Mouse (Mus musculus): ENCODE measurements at regions not wholly inside any gene's neighbourhood (a gene's known extent, or its start where the extent isn't known, plus 50 kb on each side); places are given as distances from the start of the nearest gene placed in this dataset.

GRCm38 (mm10) chr17:79960688-79961087 lies 64.8 kb upstream of the Atl2 start:
- H3K4me2 ChIP-seq (replicated peaks) = 0 out of 2 replicates have a peak overlapping the region, but pooled peaks have one; percentile 4
- no peak overlapping the region for H3K4me3 ChIP-seq
- peaks cover 41% of the 10 kb centered on the region for H3K4me1 ChIP-seq
- no peaks in the 10 kb centered on the region for H3K36me3 ChIP-seq
- H3K9ac ChIP-seq = no peak overlapping the region
- H3K27ac ChIP-seq = peak overlapping the region; percentile 52; the same call in 1 of the 2 replicates
- no peaks in the 10 kb centered on the region for H3K9me3 ChIP-seq
- no peaks in the 10 kb centered on the region for H3K27me3 ChIP-seq
- 17% methylated on average over 3 of the region's 3 CpGs for WGBS
- peak; percentile 66; the same call in 1 of the 2 replicates for ATAC-seq (ENCODE audit: low FRiP score, low read depth)

DNA sequence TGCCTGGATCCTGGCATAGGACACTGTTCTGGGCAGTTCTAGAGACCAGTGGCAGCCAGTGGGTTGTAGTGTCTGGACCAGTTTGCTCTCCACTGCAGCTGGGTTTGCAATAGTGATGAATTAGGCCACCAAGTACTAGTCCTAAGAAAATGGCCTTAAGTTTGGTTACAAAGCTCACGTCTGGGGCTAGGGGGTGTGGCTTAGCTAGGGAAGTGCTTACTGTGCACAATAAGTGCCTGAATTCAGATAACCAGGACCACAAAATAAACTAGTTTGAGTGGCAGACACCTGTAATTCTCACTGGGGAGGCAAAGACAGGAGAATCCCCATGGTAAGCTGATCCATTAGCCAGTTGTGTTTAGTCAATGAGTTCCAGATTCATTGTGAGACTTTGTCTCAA lies 59.3 kb upstream of the Atl2 start:
- no peak for ATAC-seq (ENCODE audit: low FRiP score, low read depth)
- WGBS = 40% methylated on average over 1 of the region's 1 CpGs
- no peak overlapping the region for H3K9ac ChIP-seq
- no peak overlapping the region for H3K27ac ChIP-seq
- no peaks in the 10 kb centered on the region for H3K9me3 ChIP-seq
- H3K4me3 ChIP-seq = no peak overlapping the region
- H3K4me1 ChIP-seq = peaks cover 27% of the 10 kb centered on the region
- H3K36me3 ChIP-seq = no peaks in the 10 kb centered on the region
- no peaks in the 10 kb centered on the region for H3K27me3 ChIP-seq
- no peak overlapping the region for H3K4me2 ChIP-seq (replicated peaks)

DNA sequence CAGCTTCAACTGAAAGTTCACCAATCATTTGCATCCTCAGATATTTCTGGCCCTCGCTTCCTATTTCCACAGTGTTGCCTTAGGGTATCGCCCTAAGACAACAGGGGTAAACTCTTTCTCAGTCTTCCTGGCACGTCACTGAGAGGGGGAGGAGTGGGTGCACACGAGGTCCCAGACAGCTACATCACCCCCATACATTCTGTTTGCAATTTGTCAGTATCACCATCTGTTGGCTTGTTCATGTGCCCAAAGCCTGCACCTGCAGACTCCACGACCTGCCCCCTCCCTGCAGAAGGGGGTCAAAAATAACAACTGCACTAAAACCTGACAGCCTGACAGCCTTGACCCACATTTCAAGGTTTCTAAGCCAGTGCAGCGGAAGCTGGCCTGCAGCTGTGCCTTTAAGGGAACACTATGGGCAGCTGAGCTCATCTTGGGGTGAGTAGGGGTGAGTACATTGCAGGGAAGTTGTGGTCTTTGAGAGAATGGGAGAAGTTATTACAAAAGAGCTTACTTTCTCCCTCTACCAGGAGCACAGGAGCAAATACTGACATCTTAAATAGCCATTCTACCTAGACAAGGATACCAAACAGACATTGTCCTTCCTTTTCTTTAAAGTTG lies 58.8 kb upstream of the Atl2 start:
- Histone ChIP-seq H3K4me2 (replicated peaks) (no peak overlapping the region), H3K27ac (no peak overlapping the region), H3K9me3 (no peaks in the 10 kb centered on the region), H3K9ac (no peak overlapping the region), H3K4me1 (peaks cover 29% of the 10 kb centered on the region), H3K27me3 (no peaks in the 10 kb centered on the region), H3K36me3 (no peaks in the 10 kb centered on the region), H3K4me3 (no peak overlapping the region)
- WGBS = 54% methylated on average over 6 of the region's 6 CpGs
- no peak for ATAC-seq (ENCODE audit: low FRiP score, low read depth)

- H3K27me3 ChIP-seq = no peaks in the 10 kb centered on the region
- no peak overlapping the region for H3K4me2 ChIP-seq (replicated peaks)
- ATAC-seq (ENCODE audit: low FRiP score, low read depth) = no peak
- no peaks in the 10 kb centered on the region for H3K9me3 ChIP-seq
- no peak overlapping the region for H3K4me3 ChIP-seq
- peaks cover 19% of the 10 kb centered on the region for H3K4me1 ChIP-seq
- no peak overlapping the region for H3K27ac ChIP-seq
- H3K36me3 ChIP-seq = no peaks in the 10 kb centered on the region
- WGBS = 63% methylated on average over 11 of the region's 11 CpGs
- no peak overlapping the region for H3K9ac ChIP-seq
These were observed 52.9 kb upstream of the Atl2 start for GRCm38 (mm10) chr17:79948591-79949475.
